Comparison of ENCODE assay signal across 12 mouse cellular contexts in genomic region chr12:70068647-70069257, GRCm38 (mm10). TPM values are rescaled to one million over a fixed set of nuclear protein-coding genes. Genes with fewer than 3 reads are reported as not detected.
DNase-seq lines count a peak whose midpoint lies in the region; ATAC-seq and TF ChIP-seq lines count a peak whose summit lies in the region.
"Had no signal": no experiment of that assay in that cellular context is flagged by ENCODE, and none has a peak within 500 bp of the region (broad histone marks: within the 10 kb centered on the region; RNA-seq: fewer than 3 reads in every experiment).

No protein-coding gene starts in this region.

- H3K4me3 ChIP-seq in limb, embryonic 13.5 days: no peak overlapping the region
- H3K4me3 ChIP-seq in limb, embryonic 10.5 days: no peak overlapping the region
- no peak overlapping the region for H3K4me3 ChIP-seq in forebrain, embryonic 11.5 days (ENCODE audit: low read depth, low read length)
- H3K4me3 ChIP-seq in hindbrain, postnatal 0 days (ENCODE audit: low read length): no peak overlapping the region
- H3K4me3 ChIP-seq in neural tube, embryonic 15.5 days (replicated peaks): no peak overlapping the region
- no peak overlapping the region for H3K4me3 ChIP-seq in cerebellum, adult 2 months (replicated peaks; ENCODE audit: insufficient read depth, low read depth, low read length)
- H3K4me3 ChIP-seq: limb, embryonic 12.5 days; stomach, embryonic 15.5 days had no signal

- H3K27ac ChIP-seq in limb, embryonic 13.5 days: no peak overlapping the region
- H3K27ac ChIP-seq in limb, embryonic 10.5 days: no peak overlapping the region
- H3K27ac ChIP-seq in forebrain, embryonic 11.5 days (ENCODE audit: low read depth, low read length): no peak overlapping the region; the same call in 1 of the 2 replicates
- H3K27ac ChIP-seq in hindbrain, postnatal 0 days: 0 out of 2 replicates have a peak overlapping the region, but pooled peaks have one; percentile 6
- H3K27ac ChIP-seq in neural tube, embryonic 15.5 days (replicated peaks): peak overlapping the region; percentile 64
- H3K27ac ChIP-seq in cerebellum, adult 2 months (ENCODE audit: insufficient read depth, low read length): no peak overlapping the region
- H3K27ac ChIP-seq: limb, embryonic 12.5 days; macrophage; stomach, embryonic 15.5 days had no signal

- ATAC-seq in limb, embryonic 13.5 days (ENCODE audit: low FRiP score, low read depth): 0 out of 2 replicates have a peak, but pooled peaks have one; percentile 15
- peak; percentile 79 for ATAC-seq in forebrain, embryonic 11.5 days (replicated peaks; ENCODE audit: low FRiP score)
- ATAC-seq in hindbrain, postnatal 0 days: 0 out of 2 replicates have a peak, but pooled peaks have one; percentile 35
- ATAC-seq in neural tube, embryonic 15.5 days (ENCODE audit: low FRiP score): peak; percentile 59

- WGBS in limb, embryonic 13.5 days: 11% methylated on average over 6 of the region's 6 CpGs
- 12% methylated on average over 6 of the region's 6 CpGs for WGBS in limb, embryonic 10.5 days
- WGBS in forebrain, embryonic 11.5 days: 8% methylated on average over 6 of the region's 6 CpGs
- 19% methylated on average over 6 of the region's 6 CpGs for WGBS in hindbrain, postnatal 0 days
- WGBS in neural tube, embryonic 15.5 days: 9% methylated on average over 6 of the region's 6 CpGs
- 35% methylated on average over 6 of the region's 6 CpGs for WGBS in cerebellum, adult 2 months

- peaks cover 20% of the 10 kb centered on the region for H3K4me1 ChIP-seq in limb, embryonic 13.5 days
- peaks cover 30% of the 10 kb centered on the region for H3K4me1 ChIP-seq in limb, embryonic 10.5 days
- peaks cover 29% of the 10 kb centered on the region for H3K4me1 ChIP-seq in forebrain, embryonic 11.5 days (replicated peaks; ENCODE audit: control insufficient read depth, insufficient read depth, low read length)
- 0 out of 2 replicates have a peak, but pooled peaks cover 4% of the 10 kb centered on the region for H3K4me1 ChIP-seq in hindbrain, postnatal 0 days (ENCODE audit: insufficient read depth, low read length)
- peaks cover 37% of the 10 kb centered on the region for H3K4me1 ChIP-seq in neural tube, embryonic 15.5 days
- H3K4me1 ChIP-seq in cerebellum, adult 2 months (ENCODE audit: control insufficient read depth, insufficient read depth, low read length): no peaks in the 10 kb centered on the region
- H3K4me1 ChIP-seq: stomach, embryonic 15.5 days had no signal

- no peaks in the 10 kb centered on the region for H3K27me3 ChIP-seq in limb, embryonic 13.5 days
- no peaks in the 10 kb centered on the region for H3K27me3 ChIP-seq in limb, embryonic 10.5 days (ENCODE audit: low read depth, poor library complexity, severe bottlenecking)
- H3K27me3 ChIP-seq in forebrain, embryonic 11.5 days (ENCODE audit: control insufficient read depth, insufficient read depth, low read length): no peaks in the 10 kb centered on the region
- H3K27me3 ChIP-seq in hindbrain, postnatal 0 days (ENCODE audit: insufficient read depth, low read length): no peaks in the 10 kb centered on the region
- no peaks in the 10 kb centered on the region for H3K27me3 ChIP-seq in neural tube, embryonic 15.5 days (replicated peaks)
- no peaks in the 10 kb centered on the region for H3K27me3 ChIP-seq in cerebellum, adult 2 months (ENCODE audit: control insufficient read depth, insufficient read depth, low read length)
- H3K27me3 ChIP-seq: limb, embryonic 12.5 days; stomach, embryonic 15.5 days had no signal

- H3K36me3 ChIP-seq in limb, embryonic 13.5 days: no peaks in the 10 kb centered on the region
- no peaks in the 10 kb centered on the region for H3K36me3 ChIP-seq in limb, embryonic 10.5 days
- H3K36me3 ChIP-seq in forebrain, embryonic 11.5 days (ENCODE audit: control insufficient read depth, insufficient read depth, low read length): no peaks in the 10 kb centered on the region
- H3K36me3 ChIP-seq in hindbrain, postnatal 0 days (ENCODE audit: insufficient read depth, low read length): no peaks in the 10 kb centered on the region
- H3K36me3 ChIP-seq in neural tube, embryonic 15.5 days: no peaks in the 10 kb centered on the region
- H3K36me3 ChIP-seq: limb, embryonic 12.5 days; stomach, embryonic 15.5 days had no signal

- no peak for DNase-seq in limb, embryonic 10.5 days (ENCODE audit: low spot score)
- DNase-seq in forebrain, embryonic 11.5 days (ENCODE audit: low spot score): peak; percentile 55
- peak; percentile 35 for DNase-seq in hindbrain, postnatal 0 days (ENCODE audit: low spot score)
- DNase-seq in cerebellum, adult 2 months: no peak
- no peak for DNase-seq in thymus, postnatal 14 days
- DNase-seq in adrenal gland, adult 2 months: no peak
- DNase-seq: kidney, postnatal 25 days had no signal

- TF ChIP-seq CTCF in hindbrain, postnatal 0 days (IDR thresholded peaks at IDR 0.05; ENCODE audit: low read depth): no peak
- TF ChIP-seq CTCF in cerebellum, adult 2 months (IDR thresholded peaks at IDR 0.05; ENCODE audit: borderline replicate concordance, insufficient read depth, low read depth, low read length): no peak

- no peaks in the 10 kb centered on the region for H3K9me3 ChIP-seq in limb, embryonic 13.5 days
- no peaks in the 10 kb centered on the region for H3K9me3 ChIP-seq in limb, embryonic 10.5 days (replicated peaks)
- H3K9me3 ChIP-seq in forebrain, embryonic 11.5 days (ENCODE audit: control insufficient read depth, low read length): no peaks in the 10 kb centered on the region
- H3K9me3 ChIP-seq in hindbrain, postnatal 0 days (ENCODE audit: low read length): no peaks in the 10 kb centered on the region
- no peaks in the 10 kb centered on the region for H3K9me3 ChIP-seq in neural tube, embryonic 15.5 days (replicated peaks)
- H3K9me3 ChIP-seq: limb, embryonic 12.5 days; stomach, embryonic 15.5 days had no signal

- no peak for TF ChIP-seq POLR2A in cerebellum, adult 2 months (IDR thresholded peaks at IDR 0.05; ENCODE audit: borderline replicate concordance, insufficient read depth, low read length)

- 0 out of 2 replicates have a peak overlapping the region, but pooled peaks have one; percentile 25 for H3K9ac ChIP-seq in limb, embryonic 13.5 days
- no peak overlapping the region for H3K9ac ChIP-seq in forebrain, embryonic 11.5 days (ENCODE audit: low read length)
- H3K9ac ChIP-seq in hindbrain, postnatal 0 days (replicated peaks; ENCODE audit: low read length): no peak overlapping the region
- no peak overlapping the region for H3K9ac ChIP-seq in neural tube, embryonic 15.5 days (replicated peaks)
- H3K9ac ChIP-seq: limb, embryonic 12.5 days; stomach, embryonic 15.5 days had no signal

- H3K4me2 ChIP-seq in limb, embryonic 13.5 days (replicated peaks): no peak overlapping the region
- peak overlapping the region; percentile 12; the same call in 1 of the 2 replicates for H3K4me2 ChIP-seq in forebrain, embryonic 11.5 days (ENCODE audit: low read depth, low read length, severe bottlenecking)
- H3K4me2 ChIP-seq in hindbrain, postnatal 0 days (ENCODE audit: low read depth, low read length): no peak overlapping the region
- H3K4me2 ChIP-seq in neural tube, embryonic 15.5 days: peak overlapping the region; percentile 25; the same call in 1 of the 2 replicates
- H3K4me2 ChIP-seq: limb, embryonic 12.5 days; stomach, embryonic 15.5 days had no signal

RNA-seq across cellular contexts. Expression of gene Nin, which starts 44.8 kb away (rescaled TPM):
- 11.0 and 11.4 TPM in 2 replicates for polyA plus RNA-seq in limb, embryonic 13.5 days (2015; fragmentation: Nextera tagmentation; extraction: Ambion mirVana)
- polyA plus RNA-seq in limb, embryonic 10.5 days (2016; fragmentation: Nextera tagmentation; extraction: Ambion mirVana): 9.2 and 9.5 TPM in 2 replicates
- polyA plus RNA-seq in forebrain, embryonic 11.5 days (2014; fragmentation: Nextera tagmentation; extraction: Ambion mirVana): 13.0 and 13.3 TPM in 2 replicates
- 18.9 and 24.2 TPM in 2 replicates for total RNA-seq in hindbrain, postnatal 0 days (2014; rRNA removed)
- 6.1 and 6.2 TPM in 2 replicates for polyA plus RNA-seq in hindbrain, postnatal 0 days (2015; fragmentation: Nextera tagmentation; extraction: Ambion mirVana)
- 9.1 and 10.6 TPM in 2 replicates for polyA plus RNA-seq in neural tube, embryonic 15.5 days (2015; fragmentation: Nextera tagmentation; extraction: Ambion mirVana)
- polyA plus RNA-seq in cerebellum, adult 2 months (2012; rRNA removed): 7.2 and 7.4 TPM in 2 replicates
- total RNA-seq in adrenal gland, adult 2 months (2021): 10 to 100 TPM; 29.7 to 34.2 TPM
- polyA plus RNA-seq in adrenal gland, adult 2 months (2012; rRNA removed): 9.1 and 9.6 TPM in 2 replicates

Comparison
In these comparisons a context has a peak if more than half of its experiments do, and no peak if none do; other contexts are left out.
1. ATAC-seq: peak in every context shown above with its lines; median percentile 79 in forebrain, embryonic 11.5 days; 59 in neural tube, embryonic 15.5 days; 35 in hindbrain, postnatal 0 days; 15 in limb, embryonic 13.5 days.
2. H3K27ac ChIP-seq: peak in hindbrain, postnatal 0 days (single experiment) and neural tube, embryonic 15.5 days (single experiment); none in limb, embryonic 13.5 days (single experiment), limb, embryonic 10.5 days (single experiment), forebrain, embryonic 11.5 days (single experiment) and cerebellum, adult 2 months (single experiment).
3. H3K4me2 ChIP-seq: peak in forebrain, embryonic 11.5 days (single experiment) and neural tube, embryonic 15.5 days (single experiment); none in limb, embryonic 13.5 days (single experiment) and hindbrain, postnatal 0 days (single experiment).
4. DNase-seq: peak in forebrain, embryonic 11.5 days (single experiment) and hindbrain, postnatal 0 days (single experiment); none in limb, embryonic 10.5 days (single experiment), cerebellum, adult 2 months (0 of 2), thymus, postnatal 14 days (single experiment) and adrenal gland, adult 2 months (single experiment).